Mouse (Mus musculus): ENCODE data around the gene Pitpnc1. TPM values are rescaled to one million over a fixed set of nuclear protein-coding genes. Genes with fewer than 3 reads are reported as not detected.
A peak's percentile ranks its signal among the peaks of the same experiment; 100 is the strongest.

The Pitpnc1 gene
- polyA plus RNA-seq, 1 experiment from 2014 or later: 15.7 TPM

GRCm38 (mm10) chr11:107385306-107385705 is 85.2 kb downstream of the Pitpnc1 start:
- Histone ChIP-seq H3K4me2 (replicated peaks; ENCODE audit: low read depth, low read length) (no peak overlapping the region), H3K4me3 (ENCODE audit: low read depth, low read length) (no peak overlapping the region), H3K27me3 (ENCODE audit: control insufficient read depth, insufficient read depth, low read length) (no peaks in the 10 kb centered on the region), H3K27ac (ENCODE audit: low read length) (no peak overlapping the region), H3K4me1 (ENCODE audit: control insufficient read depth, insufficient read depth, low read length) (no peaks in the 10 kb centered on the region), H3K36me3 (ENCODE audit: control insufficient read depth, insufficient read depth, low read length) (no peaks in the 10 kb centered on the region), H3K9me3 (ENCODE audit: control insufficient read depth, low read depth, low read length) (no peaks in the 10 kb centered on the region), H3K9ac (replicated peaks; ENCODE audit: low read depth, low read length) (no peak overlapping the region)
- WGBS: 67% methylated on average over 4 of the region's 4 CpGs
- no peak for ATAC-seq (ENCODE audit: insufficient number of reproducible peaks, insufficient read depth, low FRiP score, low read depth)

GRCm38 (mm10) chr11:107383985-107384384 is 86.5 kb downstream of the Pitpnc1 start:
- Histone ChIP-seq H3K27me3 (ENCODE audit: control insufficient read depth, insufficient read depth, low read length) (no peaks in the 10 kb centered on the region), H3K27ac (ENCODE audit: low read length) (no peak overlapping the region), H3K4me3 (ENCODE audit: low read depth, low read length) (no peak overlapping the region), H3K9me3 (ENCODE audit: control insufficient read depth, low read depth, low read length) (no peaks in the 10 kb centered on the region), H3K9ac (replicated peaks; ENCODE audit: low read depth, low read length) (no peak overlapping the region), H3K4me1 (ENCODE audit: control insufficient read depth, insufficient read depth, low read length) (no peaks in the 10 kb centered on the region), H3K4me2 (replicated peaks; ENCODE audit: low read depth, low read length) (no peak overlapping the region), H3K36me3 (ENCODE audit: control insufficient read depth, insufficient read depth, low read length) (no peaks in the 10 kb centered on the region)
- ATAC-seq (ENCODE audit: insufficient number of reproducible peaks, insufficient read depth, low FRiP score, low read depth): no peak
- 68% methylated on average over 6 of the region's 6 CpGs for WGBS

DNA sequence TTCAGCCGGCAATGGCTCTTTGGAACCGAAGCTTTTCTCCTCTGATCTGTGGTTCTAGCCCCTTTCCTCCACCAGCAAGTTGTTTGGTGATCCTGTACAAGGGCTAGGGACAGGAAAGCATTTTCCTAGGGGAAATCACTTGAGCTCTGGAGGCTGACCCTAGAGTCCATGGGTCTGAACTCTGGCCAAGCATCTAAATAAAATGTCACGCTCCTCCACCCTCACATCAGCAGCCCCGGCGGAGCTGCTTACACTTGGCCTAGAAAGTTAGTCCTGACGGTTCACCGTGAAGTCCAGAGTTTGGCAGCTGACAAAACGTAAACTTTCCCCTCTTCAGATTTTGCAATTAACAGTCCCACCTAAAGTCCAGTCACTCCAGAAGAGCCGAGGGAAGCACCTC is 90.5 kb downstream of the Pitpnc1 start:
- H3K4me2 ChIP-seq (replicated peaks; ENCODE audit: low read depth, low read length): no peak overlapping the region
- no peaks in the 10 kb centered on the region for H3K27me3 ChIP-seq (ENCODE audit: control insufficient read depth, insufficient read depth, low read length)
- no peak overlapping the region for H3K4me3 ChIP-seq (ENCODE audit: low read depth, low read length)
- H3K36me3 ChIP-seq (ENCODE audit: control insufficient read depth, insufficient read depth, low read length): no peaks in the 10 kb centered on the region
- no peaks in the 10 kb centered on the region for H3K9me3 ChIP-seq (ENCODE audit: control insufficient read depth, low read depth, low read length)
- H3K9ac ChIP-seq (replicated peaks; ENCODE audit: low read depth, low read length): no peak overlapping the region
- no peak for ATAC-seq (ENCODE audit: insufficient number of reproducible peaks, insufficient read depth, low FRiP score, low read depth)
- H3K4me1 ChIP-seq (ENCODE audit: control insufficient read depth, insufficient read depth, low read length): peaks cover 6% of the 10 kb centered on the region; the same call in 1 of the 2 replicates
- 77% methylated on average over 9 of the region's 9 CpGs for WGBS
- H3K27ac ChIP-seq (ENCODE audit: low read length): no peak overlapping the region

GRCm38 (mm10) chr11:107379089-107379845 is 91.2 kb downstream of the Pitpnc1 start:
- ATAC-seq (ENCODE audit: insufficient number of reproducible peaks, insufficient read depth, low FRiP score, low read depth): no peak
- 91% methylated on average over 22 of the region's 22 CpGs for WGBS
- H3K27me3 ChIP-seq (ENCODE audit: control insufficient read depth, insufficient read depth, low read length): no peaks in the 10 kb centered on the region
- H3K36me3 ChIP-seq (ENCODE audit: control insufficient read depth, insufficient read depth, low read length): no peaks in the 10 kb centered on the region
- H3K9me3 ChIP-seq (ENCODE audit: control insufficient read depth, low read depth, low read length): no peaks in the 10 kb centered on the region
- H3K4me3 ChIP-seq (ENCODE audit: low read depth, low read length): no peak overlapping the region
- no peak overlapping the region for H3K9ac ChIP-seq (replicated peaks; ENCODE audit: low read depth, low read length)
- peaks cover 6% of the 10 kb centered on the region; the same call in 1 of the 2 replicates for H3K4me1 ChIP-seq (ENCODE audit: control insufficient read depth, insufficient read depth, low read length)
- no peak overlapping the region for H3K27ac ChIP-seq (ENCODE audit: low read length)
- no peak overlapping the region for H3K4me2 ChIP-seq (replicated peaks; ENCODE audit: low read depth, low read length)

- Histone ChIP-seq H3K4me3 (ENCODE audit: low read depth, low read length) (no peak overlapping the region), H3K9me3 (ENCODE audit: control insufficient read depth, low read depth, low read length) (no peaks in the 10 kb centered on the region), H3K27ac (ENCODE audit: low read length) (no peak overlapping the region), H3K27me3 (ENCODE audit: control insufficient read depth, insufficient read depth, low read length) (no peaks in the 10 kb centered on the region), H3K36me3 (ENCODE audit: control insufficient read depth, insufficient read depth, low read length) (no peaks in the 10 kb centered on the region), H3K4me1 (ENCODE audit: control insufficient read depth, insufficient read depth, low read length) (peaks cover 6% of the 10 kb centered on the region; the same call in 1 of the 2 replicates), H3K4me2 (replicated peaks; ENCODE audit: low read depth, low read length) (no peak overlapping the region), H3K9ac (replicated peaks; ENCODE audit: low read depth, low read length) (no peak overlapping the region)
- no peak for ATAC-seq (ENCODE audit: insufficient number of reproducible peaks, insufficient read depth, low FRiP score, low read depth)
- WGBS: 72% methylated on average over 6 of the region's 6 CpGs
Observed at GRCm38 (mm10) chr11:107377326-107377725, 93.2 kb downstream of the Pitpnc1 start.

GRCm38 (mm10) chr11:107376272-107376671 is 94.2 kb downstream of the Pitpnc1 start:
- WGBS: 40% methylated on average over 12 of the region's 12 CpGs
- peak; percentile 66; the same call in 1 of the 2 replicates for ATAC-seq (ENCODE audit: insufficient number of reproducible peaks, insufficient read depth, low FRiP score, low read depth)
- H3K4me3 ChIP-seq (ENCODE audit: low read depth, low read length): no peak overlapping the region
- peaks cover 6% of the 10 kb centered on the region; the same call in 1 of the 2 replicates for H3K4me1 ChIP-seq (ENCODE audit: control insufficient read depth, insufficient read depth, low read length)
- H3K27me3 ChIP-seq (ENCODE audit: control insufficient read depth, insufficient read depth, low read length): no peaks in the 10 kb centered on the region
- H3K36me3 ChIP-seq (ENCODE audit: control insufficient read depth, insufficient read depth, low read length): no peaks in the 10 kb centered on the region
- H3K4me2 ChIP-seq (replicated peaks; ENCODE audit: low read depth, low read length): no peak overlapping the region
- H3K9me3 ChIP-seq (ENCODE audit: control insufficient read depth, low read depth, low read length): no peaks in the 10 kb centered on the region
- H3K27ac ChIP-seq (ENCODE audit: low read length): peak overlapping the region; percentile 10; the same call in 1 of the 2 replicates
- no peak overlapping the region for H3K9ac ChIP-seq (replicated peaks; ENCODE audit: low read depth, low read length)

DNA sequence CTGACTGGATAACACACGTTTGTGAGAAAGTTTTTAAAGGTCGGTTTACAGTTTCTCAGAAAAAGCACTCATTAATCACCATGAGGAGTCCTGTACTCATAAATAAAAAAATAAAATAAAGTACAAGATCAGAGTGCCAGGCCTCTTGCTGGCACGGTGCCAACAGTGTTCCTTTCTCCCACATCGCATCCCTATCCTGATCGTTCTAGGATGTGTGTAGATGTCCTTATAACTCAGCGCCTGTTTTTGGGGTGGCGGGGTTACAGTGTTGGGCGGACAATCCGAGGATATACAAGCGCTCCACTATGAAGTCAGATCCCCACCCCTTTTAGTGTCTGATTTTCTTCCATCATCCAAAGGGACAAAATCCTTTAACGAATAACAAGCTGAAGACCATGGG is 94.7 kb downstream of the Pitpnc1 start:
- 0 out of 2 replicates have a peak, but pooled peaks have one; percentile 46 for ATAC-seq (ENCODE audit: insufficient number of reproducible peaks, insufficient read depth, low FRiP score, low read depth)
- H3K27me3 ChIP-seq (ENCODE audit: control insufficient read depth, insufficient read depth, low read length): no peaks in the 10 kb centered on the region
- no peaks in the 10 kb centered on the region for H3K36me3 ChIP-seq (ENCODE audit: control insufficient read depth, insufficient read depth, low read length)
- no peak overlapping the region for H3K9ac ChIP-seq (replicated peaks; ENCODE audit: low read depth, low read length)
- no peak overlapping the region for H3K4me3 ChIP-seq (ENCODE audit: low read depth, low read length)
- 74% methylated on average over 11 of the region's 11 CpGs for WGBS
- no peak overlapping the region for H3K27ac ChIP-seq (ENCODE audit: low read length)
- no peaks in the 10 kb centered on the region for H3K9me3 ChIP-seq (ENCODE audit: control insufficient read depth, low read depth, low read length)
- H3K4me1 ChIP-seq (ENCODE audit: control insufficient read depth, insufficient read depth, low read length): peaks cover 6% of the 10 kb centered on the region; the same call in 1 of the 2 replicates
- no peak overlapping the region for H3K4me2 ChIP-seq (replicated peaks; ENCODE audit: low read depth, low read length)

GRCm38 (mm10) chr11:107373569-107373968 is 96.9 kb downstream of the Pitpnc1 start:
- H3K4me3 ChIP-seq (ENCODE audit: low read depth, low read length): no peak overlapping the region
- H3K4me1 ChIP-seq (ENCODE audit: control insufficient read depth, insufficient read depth, low read length): peaks cover 6% of the 10 kb centered on the region; the same call in 1 of the 2 replicates
- H3K36me3 ChIP-seq (ENCODE audit: control insufficient read depth, insufficient read depth, low read length): no peaks in the 10 kb centered on the region
- no peak overlapping the region for H3K9ac ChIP-seq (replicated peaks; ENCODE audit: low read depth, low read length)
- no peaks in the 10 kb centered on the region for H3K9me3 ChIP-seq (ENCODE audit: control insufficient read depth, low read depth, low read length)
- no peak for ATAC-seq (ENCODE audit: insufficient number of reproducible peaks, insufficient read depth, low FRiP score, low read depth)
- WGBS: 95% methylated on average over 6 of the region's 6 CpGs
- no peak overlapping the region for H3K27ac ChIP-seq (ENCODE audit: low read length)
- no peak overlapping the region for H3K4me2 ChIP-seq (replicated peaks; ENCODE audit: low read depth, low read length)
- no peaks in the 10 kb centered on the region for H3K27me3 ChIP-seq (ENCODE audit: control insufficient read depth, insufficient read depth, low read length)

Data from stomach, embryonic 14.5 days (tissue).